Mouse (Mus musculus) kidney, postnatal 0 days (tissue): ENCODE measurements at regions not wholly inside any gene's neighbourhood (a gene's known extent, or its start where the extent isn't known, plus 50 kb on each side); places are given as distances from the start of the nearest gene placed in this dataset.
A peak's percentile ranks its signal among the peaks of the same experiment; 100 is the strongest.

Experiments used
- ATAC-seq: fragments of 200-750 bp; cut with Nextera tagmentation; replicated peaks from 2 replicates; pipeline ENCODE4 v1.8.0; 2017; ENCODE audit warnings: low read depth, moderate number of reproducible peaks, moderate TSS enrichment, moderate library complexity; ENCODE audit not compliant: low FRiP score
- DNase-seq: peaks from one replicate; pipeline ENCODE4 v3.0.0-alpha.2; 2016; ENCODE audit warnings: low spot score
- H3K27ac ChIP-seq: fragments of 300-500 bp; sonication (generic); 2 replicates; pipeline ENCODE4 v1.5.1; 2014; ENCODE audit warnings: mild to moderate bottlenecking
- H3K27me3 ChIP-seq: fragments of 300-500 bp; sonication (generic); 2 replicates; pipeline ENCODE4 v1.6.1; 2014; ENCODE audit warnings: low read length, mixed read lengths; ENCODE audit not compliant: insufficient read depth
- H3K36me3 ChIP-seq: fragments of 300-500 bp; sonication (generic); 2 replicates; pipeline ENCODE4 v1.6.1; 2014; ENCODE audit warnings: low read length, mixed read lengths; ENCODE audit not compliant: insufficient read depth
- H3K4me1 ChIP-seq: fragments of 300-500 bp; sonication (generic); replicated peaks from 2 replicates; pipeline ENCODE4 v1.6.1; 2014; ENCODE audit warnings: antibody characterized with exemption, low read length, mixed read lengths; ENCODE audit not compliant: insufficient read depth
- H3K4me2 ChIP-seq: fragments of 300-500 bp; sonication (generic); 2 replicates; pipeline ENCODE4 v1.6.1; 2014; ENCODE audit warnings: mild to moderate bottlenecking, low read length, moderate library complexity, mixed read lengths
- H3K4me3 ChIP-seq: fragments of 300-500 bp; sonication (generic); replicated peaks from 2 replicates; pipeline ENCODE4 v1.5.1; 2014; ENCODE audit warnings: low read depth, low read length
- H3K9ac ChIP-seq: fragments of 300-500 bp; sonication (generic); 2 replicates; pipeline ENCODE4 v1.6.1; 2014; ENCODE audit warnings: low read depth, low read length
- H3K9me3 ChIP-seq: fragments of 300-500 bp; sonication (generic); replicated peaks from 2 replicates; pipeline ENCODE4 v1.6.1; 2016; ENCODE audit warnings: low read length, inconsistent platforms, mixed read lengths
- CTCF ChIP-seq: IDR thresholded peaks from 2 replicates; pipeline ENCODE4 v1.5.1; 2016; ENCODE audit warnings: antibody characterized with exemption, low read depth, mild to moderate bottlenecking, moderate library complexity
- WGBS: fragments of 180-500 bp; shearing (Covaris S2); extraction: QIAGEN DNeasy Blood & Tissue Kit; methylation state at CpG from one replicate; pipeline ENCODE4 v1.1.7; 2014; 5-methylcytosine and 5-hydroxymethylcytosine counted together

- H3K9ac ChIP-seq, result no peak overlapping the region
- H3K4me2 ChIP-seq, result no peak overlapping the region
- no peaks in the 10 kb centered on the region for H3K27me3 ChIP-seq
- no peaks in the 10 kb centered on the region for H3K9me3 ChIP-seq
- no peak for TF ChIP-seq CTCF
- no peak for ATAC-seq
- 16% methylated on average over 1 of the region's 1 CpGs for WGBS
- DNase-seq, result peak; percentile 20
- H3K4me1 ChIP-seq, result no peaks in the 10 kb centered on the region
- no peak overlapping the region for H3K27ac ChIP-seq
- no peak overlapping the region for H3K4me3 ChIP-seq
- H3K36me3 ChIP-seq, result no peaks in the 10 kb centered on the region
These were observed 99.8 kb downstream of the Lrrn1 start for GRCm38 (mm10) chr6:107629376-107629775.

GRCm38 (mm10) chr6:107645751-107646150, 116.2 kb downstream of the Lrrn1 start:
- WGBS, result 73% methylated on average over 2 of the region's 2 CpGs
- no peaks in the 10 kb centered on the region for H3K27me3 ChIP-seq
- no peaks in the 10 kb centered on the region for H3K9me3 ChIP-seq
- H3K27ac ChIP-seq, result no peak overlapping the region
- DNase-seq (no peak), ATAC-seq (no peak)
- H3K4me3 ChIP-seq, result no peak overlapping the region
- TF ChIP-seq CTCF, result no peak
- no peak overlapping the region for H3K9ac ChIP-seq
- no peaks in the 10 kb centered on the region for H3K4me1 ChIP-seq
- H3K4me2 ChIP-seq, result no peak overlapping the region
- no peaks in the 10 kb centered on the region for H3K36me3 ChIP-seq

DNA sequence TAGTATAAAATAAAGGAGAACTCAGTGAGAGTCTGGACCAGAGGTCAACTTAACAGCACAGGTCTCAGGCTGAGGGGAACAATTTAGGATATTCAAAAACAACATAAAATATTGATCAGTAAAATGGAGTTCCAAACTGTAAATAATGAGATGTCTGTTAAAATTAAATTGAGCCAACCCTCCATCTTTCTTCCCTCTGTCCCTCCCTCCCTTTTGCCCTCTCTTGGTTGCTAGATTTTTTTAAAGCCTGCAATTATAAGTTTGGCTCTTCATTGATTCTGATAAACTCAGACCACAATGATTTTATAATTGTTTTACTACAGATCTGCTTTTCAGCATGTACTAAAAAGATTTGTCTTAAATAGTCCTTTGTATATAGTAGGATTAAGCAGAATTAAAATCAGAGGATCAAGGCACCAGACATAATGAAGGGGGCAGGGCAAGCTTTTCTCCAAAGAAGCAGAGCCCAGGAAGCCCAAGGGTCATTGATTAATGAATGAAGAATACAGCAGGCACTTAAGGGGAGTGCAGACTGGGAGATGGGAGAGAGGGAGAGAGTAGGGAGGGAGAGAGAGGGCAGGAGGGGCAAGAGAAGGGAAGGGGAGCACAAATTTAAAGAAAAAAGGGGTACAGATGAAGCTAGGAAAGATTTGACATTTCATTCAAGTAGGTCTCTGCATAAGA, 124.4 kb downstream of the Lrrn1 start:
- DNase-seq, result no peak
- no peak for TF ChIP-seq CTCF
- Histone ChIP-seq H3K4me3 (no peak overlapping the region), H3K4me1 (no peaks in the 10 kb centered on the region), H3K27ac (no peak overlapping the region), H3K9ac (no peak overlapping the region), H3K36me3 (no peaks in the 10 kb centered on the region), H3K4me2 (no peak overlapping the region), H3K27me3 (no peaks in the 10 kb centered on the region), H3K9me3 (no peaks in the 10 kb centered on the region)
- ATAC-seq, result no peak

GRCm38 (mm10) chr6:107657805-107658204, 128.2 kb downstream of the Lrrn1 start:
- TF ChIP-seq CTCF, result no peak
- Histone ChIP-seq H3K27ac (no peak overlapping the region), H3K36me3 (no peaks in the 10 kb centered on the region), H3K9me3 (no peaks in the 10 kb centered on the region), H3K4me1 (no peaks in the 10 kb centered on the region), H3K27me3 (no peaks in the 10 kb centered on the region), H3K4me3 (no peak overlapping the region), H3K9ac (no peak overlapping the region), H3K4me2 (no peak overlapping the region)
- no peak for ATAC-seq
- 87% methylated on average over 2 of the region's 2 CpGs for WGBS
- DNase-seq, result no peak

DNA sequence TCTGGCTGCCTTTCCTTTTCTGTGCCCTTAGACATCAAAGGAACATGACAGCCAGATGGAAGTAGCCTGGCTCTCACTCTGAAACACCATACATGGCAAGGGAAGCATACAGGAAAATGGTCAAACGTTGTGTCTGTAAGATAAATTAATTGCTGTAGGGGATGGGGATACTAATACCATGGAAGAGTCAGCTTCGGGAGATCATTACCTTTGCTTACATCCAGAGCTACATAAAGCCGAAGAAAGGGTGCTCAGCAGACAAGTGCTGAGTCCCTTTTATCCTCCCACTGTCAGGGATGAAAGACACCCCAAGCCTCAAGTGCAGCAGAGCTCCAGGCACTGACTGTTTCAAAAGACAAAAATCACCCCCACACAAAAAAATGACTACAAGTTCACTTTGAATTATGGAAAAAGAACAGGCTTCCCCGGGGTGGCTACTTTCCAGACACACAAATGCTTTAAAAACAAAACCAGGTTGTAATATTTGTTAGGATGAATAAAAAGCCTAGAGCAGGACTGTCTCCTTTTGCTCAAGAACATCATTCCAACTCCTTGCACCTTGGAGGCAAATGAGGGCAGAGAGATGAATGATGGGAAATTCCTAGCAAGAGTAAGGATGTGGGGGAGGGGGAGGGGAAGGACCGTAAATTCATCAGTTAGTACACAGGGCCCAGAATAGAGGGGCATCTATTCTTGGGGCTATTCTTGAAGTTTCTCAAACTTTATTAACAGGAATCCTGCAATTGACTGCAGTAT, 131.6 kb downstream of the Lrrn1 start:
- 56% methylated on average over 5 of the region's 5 CpGs for WGBS

DNA sequence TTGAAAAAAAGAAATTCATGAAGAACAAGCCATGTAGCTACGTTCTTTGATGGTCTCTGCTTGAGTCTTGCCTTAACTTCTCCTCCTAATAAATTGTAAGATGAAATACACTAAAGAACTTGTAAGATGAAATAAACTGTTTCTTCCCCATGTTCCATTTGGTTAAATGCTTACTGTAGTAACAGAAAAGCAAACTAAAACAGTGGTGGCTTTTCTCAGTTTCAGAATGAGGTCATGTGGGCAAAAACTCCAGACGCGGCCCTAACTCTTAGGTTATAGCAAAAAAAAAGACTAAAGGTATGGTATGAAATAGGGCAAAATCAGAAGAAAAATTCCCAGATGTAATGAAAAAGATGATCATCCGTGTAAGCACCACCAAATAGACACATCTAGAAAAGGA, 169.7 kb downstream of the Lrrn1 start:
- Histone ChIP-seq H3K9me3 (no peaks in the 10 kb centered on the region), H3K27ac (no peak overlapping the region), H3K4me3 (no peak overlapping the region), H3K4me2 (no peak overlapping the region), H3K4me1 (no peaks in the 10 kb centered on the region), H3K27me3 (no peaks in the 10 kb centered on the region), H3K9ac (no peak overlapping the region), H3K36me3 (no peaks in the 10 kb centered on the region)
- ATAC-seq (no peak), DNase-seq (no peak)
- WGBS, result 84% methylated on average over 4 of the region's 4 CpGs
- no peak for TF ChIP-seq CTCF

More for the DNA sequence above, 131.6 kb downstream of the Lrrn1 start:
- Histone ChIP-seq H3K36me3 (no peaks in the 10 kb centered on the region), H3K4me2 (no peak overlapping the region), H3K9ac (no peak overlapping the region), H3K4me3 (no peak overlapping the region), H3K27me3 (no peaks in the 10 kb centered on the region), H3K9me3 (no peaks in the 10 kb centered on the region), H3K4me1 (no peaks in the 10 kb centered on the region), H3K27ac (no peak overlapping the region)
- no peak for ATAC-seq
- no peak for TF ChIP-seq CTCF
- no peak for DNase-seq
